In genomic region chr19:54206819-54207218, GRCm38 (mm10) we compare ENCODE assay signal across 25 mouse cellular contexts.
DNase-seq lines count a peak whose midpoint lies in the region; ATAC-seq lines count a peak whose summit lies in the region.
"Had no signal": no experiment of that assay in that cellular context is flagged by ENCODE, and none has a peak within 500 bp of the region (broad histone marks: within the 10 kb centered on the region; RNA-seq: fewer than 3 reads in every experiment).

No protein-coding gene starts in this region.

- ATAC-seq in intestine, embryonic 15.5 days, result peak; percentile 86
- ATAC-seq in liver, embryonic 15.5 days (ENCODE audit: insufficient read depth), result peak; percentile 62
- ATAC-seq in stomach, embryonic 16.5 days (ENCODE audit: insufficient read depth, low FRiP score), result peak; percentile 62; the same call in 1 of the 2 replicates
- ATAC-seq: Patski had no signal

- no peak overlapping the region for H3K4me3 ChIP-seq in intestine, embryonic 15.5 days (replicated peaks)
- H3K4me3 ChIP-seq in liver, embryonic 15.5 days (replicated peaks), result no peak overlapping the region
- H3K4me3 ChIP-seq in stomach, embryonic 16.5 days (replicated peaks; ENCODE audit: low read length), result no peak overlapping the region
- H3K4me3 ChIP-seq: embryonic facial prominence, embryonic 13.5 days; erythroblast, embryonic 14.5 days; forebrain, embryonic 12.5 days; gastrocnemius, adult 2 months; heart, embryonic 10.5 days; hindbrain, embryonic 10.5 days; limb, embryonic 12.5 days had no signal

- no peak overlapping the region for H3K9ac ChIP-seq in intestine, embryonic 15.5 days
- H3K9ac ChIP-seq in liver, embryonic 15.5 days, result no peak overlapping the region
- H3K9ac ChIP-seq in stomach, embryonic 16.5 days (ENCODE audit: low read length), result no peak overlapping the region
- H3K9ac ChIP-seq: embryonic facial prominence, embryonic 13.5 days; forebrain, embryonic 12.5 days; limb, embryonic 12.5 days had no signal

- H3K27me3 ChIP-seq in intestine, embryonic 15.5 days (replicated peaks), result no peaks in the 10 kb centered on the region
- no peaks in the 10 kb centered on the region for H3K27me3 ChIP-seq in liver, embryonic 15.5 days
- no peaks in the 10 kb centered on the region for H3K27me3 ChIP-seq in stomach, embryonic 16.5 days (ENCODE audit: control insufficient read depth, insufficient read depth, low read length)
- H3K27me3 ChIP-seq: embryonic facial prominence, embryonic 13.5 days; forebrain, embryonic 12.5 days; limb, embryonic 12.5 days had no signal

- H3K36me3 ChIP-seq in intestine, embryonic 15.5 days, result no peaks in the 10 kb centered on the region
- no peaks in the 10 kb centered on the region for H3K36me3 ChIP-seq in liver, embryonic 15.5 days (replicated peaks)
- H3K36me3 ChIP-seq in stomach, embryonic 16.5 days (ENCODE audit: control insufficient read depth, insufficient read depth, low read length), result no peaks in the 10 kb centered on the region
- H3K36me3 ChIP-seq: embryonic facial prominence, embryonic 13.5 days; forebrain, embryonic 12.5 days; G1E; heart, embryonic 10.5 days; hindbrain, embryonic 10.5 days; limb, embryonic 12.5 days had no signal

- 42% methylated on average over 6 of the region's 6 CpGs for WGBS in intestine, embryonic 15.5 days
- WGBS in liver, embryonic 15.5 days (ENCODE audit: insufficient replicate concordance), result 45% methylated on average over 6 of the region's 6 CpGs
- WGBS in stomach, embryonic 16.5 days, result 47% methylated on average over 6 of the region's 6 CpGs

- H3K27ac ChIP-seq in intestine, embryonic 15.5 days, result no peak overlapping the region
- 0 out of 2 replicates have a peak overlapping the region, but pooled peaks have one; percentile 38 for H3K27ac ChIP-seq in liver, embryonic 15.5 days (replicated peaks)
- H3K27ac ChIP-seq in stomach, embryonic 16.5 days (ENCODE audit: low read length), result no peak overlapping the region
- H3K27ac ChIP-seq: embryonic facial prominence, embryonic 13.5 days; forebrain, embryonic 12.5 days; gastrocnemius, adult 2 months; heart, embryonic 10.5 days; hindbrain, embryonic 10.5 days; limb, embryonic 12.5 days had no signal

- peak; percentile 4 for DNase-seq in liver
- no peak for DNase-seq in adrenal gland, postnatal 36 days
- no peak for DNase-seq in embryo, embryonic 10 days (ENCODE audit: low spot score)
- no peak for DNase-seq in frontal cortex, postnatal 14 days (ENCODE audit: low spot score in 2 of 2)
- DNase-seq: adrenal gland, adult 2 months; cerebellum, adult 11-12 months; cerebellum, postnatal 14 days; embryo, embryonic 11 days; gastrocnemius, adult 2 months; kidney, adult 9 months; kidney, postnatal 25 days; layer of hippocampus, postnatal 36 days; right cerebral cortex, postnatal 4 days had no signal

- no peaks in the 10 kb centered on the region for H3K9me3 ChIP-seq in intestine, embryonic 15.5 days
- no peaks in the 10 kb centered on the region for H3K9me3 ChIP-seq in liver, embryonic 15.5 days (replicated peaks)
- no peaks in the 10 kb centered on the region for H3K9me3 ChIP-seq in stomach, embryonic 16.5 days (replicated peaks; ENCODE audit: control insufficient read depth, low read length)
- H3K9me3 ChIP-seq: embryonic facial prominence, embryonic 13.5 days; forebrain, embryonic 12.5 days; G1E; heart, embryonic 10.5 days; hindbrain, embryonic 10.5 days; limb, embryonic 12.5 days had no signal

- H3K4me1 ChIP-seq in intestine, embryonic 15.5 days (replicated peaks), result no peaks in the 10 kb centered on the region
- no peaks in the 10 kb centered on the region for H3K4me1 ChIP-seq in liver, embryonic 15.5 days (replicated peaks)
- peaks cover 3% of the 10 kb centered on the region; the same call in 1 of the 2 replicates for H3K4me1 ChIP-seq in stomach, embryonic 16.5 days (ENCODE audit: control insufficient read depth, insufficient read depth, low read length)
- H3K4me1 ChIP-seq: embryonic facial prominence, embryonic 13.5 days; forebrain, embryonic 12.5 days; heart, embryonic 10.5 days; hindbrain, embryonic 10.5 days; limb, embryonic 12.5 days had no signal

- H3K4me2 ChIP-seq in intestine, embryonic 15.5 days (replicated peaks), result no peak overlapping the region
- H3K4me2 ChIP-seq in liver, embryonic 15.5 days, result no peak overlapping the region
- no peak overlapping the region for H3K4me2 ChIP-seq in stomach, embryonic 16.5 days (ENCODE audit: low read depth, low read length)
- H3K4me2 ChIP-seq: embryonic facial prominence, embryonic 13.5 days; forebrain, embryonic 12.5 days; limb, embryonic 12.5 days; midbrain, embryonic 11.5 days had no signal
